ENCODE assay signal across 25 mouse cellular contexts in genomic region chr11:23049642-23050041, GRCm38 (mm10).
"Had no signal": no experiment of that assay in that cellular context is flagged by ENCODE, and none has a peak within 500 bp of the region (broad histone marks: within the 10 kb centered on the region; RNA-seq: fewer than 3 reads in every experiment).

No protein-coding gene starts in this region.

- H3K4me2 ChIP-seq: heart, embryonic 12.5 days; hindbrain, embryonic 13.5 days; hindbrain, embryonic 15.5 days; kidney, embryonic 15.5 days; limb, embryonic 13.5 days; limb, embryonic 15.5 days; liver, embryonic 12.5 days had no signal

- H3K27me3 ChIP-seq: hindbrain, embryonic 15.5 days; limb, embryonic 15.5 days had no signal

- H3K27ac ChIP-seq: gastrocnemius, adult 2 months; heart, embryonic 10.5 days; hindbrain, embryonic 13.5 days; hindbrain, embryonic 15.5 days; hindbrain, postnatal 0 days; kidney, embryonic 15.5 days; kidney, postnatal 0 days; limb, embryonic 13.5 days; limb, embryonic 15.5 days; liver, embryonic 12.5 days had no signal

- H3K4me3 ChIP-seq: gastrocnemius, adult 2 months; heart, embryonic 10.5 days; heart, embryonic 12.5 days; hindbrain, embryonic 13.5 days; hindbrain, embryonic 15.5 days; kidney, embryonic 15.5 days; limb, embryonic 13.5 days; limb, embryonic 15.5 days; liver, embryonic 12.5 days had no signal

- H3K4me1 ChIP-seq: hindbrain, embryonic 15.5 days had no signal

- H3K36me3 ChIP-seq: heart, embryonic 10.5 days; heart, embryonic 12.5 days; hindbrain, embryonic 13.5 days; hindbrain, embryonic 15.5 days; kidney, embryonic 15.5 days; limb, embryonic 13.5 days; limb, embryonic 15.5 days; liver, embryonic 12.5 days had no signal

- H3K9ac ChIP-seq: heart, embryonic 12.5 days; hindbrain, embryonic 13.5 days; hindbrain, embryonic 15.5 days; kidney, embryonic 15.5 days; limb, embryonic 13.5 days; limb, embryonic 15.5 days; liver, embryonic 12.5 days had no signal

- DNase-seq: gastrocnemius, adult 2 months; gastrocnemius, postnatal 10 days; gastrocnemius, postnatal 25 days; heart, adult 18-20 months; heart, postnatal 10 days; heart, postnatal 36 days; kidney, adult 11 months; kidney, adult 2 months; kidney, adult 9 months; kidney, postnatal 14 days; kidney, postnatal 36 days; layer of hippocampus, adult 9-11 months; layer of hippocampus, postnatal 36 days; left cerebral cortex, postnatal 4 days had no signal

- H3K9me3 ChIP-seq: heart, embryonic 10.5 days; heart, embryonic 12.5 days; hindbrain, embryonic 13.5 days; hindbrain, embryonic 15.5 days; kidney, embryonic 15.5 days; limb, embryonic 13.5 days; limb, embryonic 15.5 days; liver, embryonic 12.5 days had no signal

- ATAC-seq: hindbrain, postnatal 0 days; intestine, embryonic 16.5 days; liver, embryonic 12.5 days had no signal
